Mouse (Mus musculus): ENCODE measurements around the gene Slc22a19.

GRCm38 (mm10) chr19:7633786-7634185 is 77.3 kb downstream of the Slc22a19 start:
- no peak for TF ChIP-seq USF1 (IDR thresholded peaks at IDR 0.05; ENCODE audit: low read depth)
- no peak for TF ChIP-seq POLR2AphosphoS2 (IDR thresholded peaks at IDR 0.05; ENCODE audit: insufficient read length, low read depth)
- TF ChIP-seq E2F4 (IDR thresholded peaks at IDR 0.05; ENCODE audit: insufficient read depth) = no peak
- TF ChIP-seq TCF12 (IDR thresholded peaks at IDR 0.05; ENCODE audit: insufficient read depth, poor library complexity, severe bottlenecking) = no peak
- no peak for TF ChIP-seq POLR2A (IDR thresholded peaks at IDR 0.05; ENCODE audit: insufficient read length, low read depth)
- no peak for TF ChIP-seq MYOD1 (IDR thresholded peaks at IDR 0.05; ENCODE audit: control insufficient read depth in 1 of 3, insufficient read length in 2 of 3, low read depth in 2 of 3)
- TF ChIP-seq MYOG (IDR thresholded peaks at IDR 0.05; ENCODE audit: control insufficient read depth in 1 of 3, insufficient read depth in 1 of 3, insufficient read length in 2 of 3, low read depth in 2 of 3) = no peak
- TF ChIP-seq TCF3 (IDR thresholded peaks at IDR 0.05; ENCODE audit: insufficient read length, low read depth) = no peak
- no peak for TF ChIP-seq CEBPB (IDR thresholded peaks at IDR 0.05; ENCODE audit: insufficient read depth, poor library complexity, severe bottlenecking)
